Mouse (Mus musculus): Measurements from ENCODE around the gene E030025P04Rik. TPM values are rescaled to one million over a fixed set of nuclear protein-coding genes. Genes with fewer than 3 reads are reported as not detected.

Gene E030025P04Rik
- not detected in 2 replicates for polyA plus RNA-seq (2015; fragmentation: Nextera tagmentation; extraction: Ambion mirVana)

DNA sequence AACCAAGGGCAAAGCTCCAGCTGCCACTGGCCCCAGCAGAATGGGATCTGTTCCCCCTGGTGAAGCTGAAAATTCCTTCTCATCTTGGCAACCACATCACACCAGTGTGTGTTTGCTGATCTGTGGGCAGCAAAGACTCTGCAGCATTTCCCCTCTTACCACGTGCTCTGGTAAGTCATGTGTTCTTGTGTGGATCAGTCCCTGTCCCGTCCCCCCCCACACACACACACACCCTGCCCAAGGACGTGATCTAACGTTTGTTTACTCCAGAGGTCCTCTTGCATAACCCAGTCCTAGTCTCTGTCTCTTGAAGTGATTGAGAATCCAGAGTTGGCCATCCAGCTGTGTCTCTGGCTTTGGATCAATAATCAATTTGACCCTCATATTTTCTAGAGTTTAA, at the start of gene E030025P04Rik:
E030025P04Rik (minus strand) TSS at position 134 of the 400 bp plus-strand sequence.

Other genes starting within 250 kb of the E030025P04Rik start
- 3.3 and 5.3 TPM in 2 replicates for gene Axin2, start 224.0 kb downstream of the E030025P04Rik start, polyA plus RNA-seq (2015; fragmentation: Nextera tagmentation; extraction: Ambion mirVana)
- gene Rgs9, start 153.8 kb upstream of the E030025P04Rik start, polyA plus RNA-seq (2015; fragmentation: Nextera tagmentation; extraction: Ambion mirVana) = 0.28 TPM in 2 replicates
- gene Gna13, start 218.5 kb upstream of the E030025P04Rik start, polyA plus RNA-seq (2015; fragmentation: Nextera tagmentation; extraction: Ambion mirVana) = 24.3 and 25.8 TPM in 2 replicates

All from skeletal muscle tissue, postnatal 0 days (tissue).